Mouse (Mus musculus): ENCODE measurements around the gene Slc36a4.

Slc36a4 gene

DNA sequence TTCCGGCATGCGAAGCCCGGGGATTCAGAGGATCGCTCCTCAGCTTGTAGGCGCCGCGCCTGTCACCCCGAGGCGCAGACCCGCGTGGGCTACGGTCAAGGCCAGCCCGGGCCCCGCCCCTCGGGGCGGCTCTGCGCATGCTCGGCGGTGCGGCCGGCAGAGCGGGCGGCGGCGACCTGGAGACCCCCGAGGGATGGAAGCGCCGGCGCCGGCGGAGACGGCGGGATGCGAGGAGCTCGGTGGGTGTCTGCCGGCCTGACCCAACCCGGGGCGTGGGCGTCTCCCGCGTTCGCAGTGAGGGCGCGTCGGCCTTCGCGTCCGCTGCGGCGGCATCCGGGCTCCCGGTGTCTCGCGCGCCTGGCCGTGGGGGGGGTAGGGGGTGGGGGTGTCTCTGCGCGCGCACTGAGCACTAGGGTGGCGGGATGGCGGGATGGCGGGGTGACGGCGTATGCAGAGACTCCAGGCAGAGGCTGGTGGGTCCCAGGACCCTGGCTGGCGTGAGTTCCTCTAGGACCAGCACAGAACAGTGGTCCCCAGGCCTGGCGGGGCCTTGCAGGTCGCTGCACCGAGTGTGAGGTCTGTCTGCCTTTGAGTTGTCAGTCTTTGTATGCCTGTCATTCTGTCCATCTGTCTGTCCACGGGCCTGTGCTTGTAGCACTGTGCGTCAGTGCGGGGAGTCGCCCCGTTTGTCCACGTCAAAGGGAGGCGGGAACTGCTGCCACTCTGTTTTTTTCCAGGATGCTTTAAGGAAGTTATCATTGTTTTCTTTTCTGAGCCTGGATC, at the start of gene Slc36a4:
Slc36a4 (plus strand) TSS at position 140 of the 783 bp plus-strand sequence.
- peak; percentile 80 for DNase-seq (ENCODE audit: low spot score)

GRCm38 (mm10) chr9:15664606-15665005, 44.9 kb upstream of the Slc36a4 start:
- DNase-seq (ENCODE audit: low spot score), result no peak

DNA sequence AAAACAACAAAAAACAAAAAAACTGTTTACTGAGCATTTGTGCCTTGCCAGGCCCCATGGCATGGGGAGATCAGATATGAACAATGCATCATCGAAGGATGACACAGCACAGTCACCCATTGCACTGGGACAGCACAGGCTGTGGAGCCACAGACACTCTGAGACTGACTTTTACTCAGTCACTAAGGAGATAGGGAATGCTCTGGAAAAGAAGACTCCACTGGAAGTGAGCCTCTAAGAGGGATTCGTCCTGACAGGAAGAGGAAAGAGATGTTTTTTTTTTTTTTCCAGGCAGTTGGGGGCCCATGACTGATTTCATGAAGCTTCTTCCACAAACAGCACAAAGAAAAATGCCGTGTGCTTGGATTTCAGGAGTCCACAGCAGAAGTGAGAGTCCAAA, 40.1 kb upstream of the Slc36a4 start:
- no peak for DNase-seq (ENCODE audit: low spot score)

DNA sequence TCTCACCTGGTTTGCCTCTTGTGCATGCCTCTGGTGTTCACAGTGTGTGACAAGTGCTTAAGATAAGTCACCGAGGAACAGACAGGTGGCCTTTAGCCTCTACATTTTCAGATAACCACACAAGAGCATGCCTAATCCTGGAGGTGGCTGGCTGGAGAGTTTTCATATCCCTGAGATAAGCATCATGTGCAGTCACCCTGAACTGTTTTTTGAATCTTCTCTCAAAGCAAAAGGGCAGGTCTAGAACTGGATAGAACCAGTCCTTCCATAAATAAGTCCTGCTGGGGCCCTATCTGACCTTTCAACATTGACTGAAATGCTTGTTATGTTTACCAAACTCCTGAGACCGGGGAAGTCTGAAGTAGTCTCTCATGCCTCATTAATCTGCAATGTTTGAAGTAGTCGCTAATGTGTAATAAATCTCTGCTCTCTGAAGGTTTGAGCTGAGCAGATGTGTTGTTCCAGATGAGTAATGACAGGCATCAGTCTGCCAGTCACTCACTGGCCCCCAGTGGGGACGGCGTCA, 39.5 kb upstream of the Slc36a4 start:
- peak; percentile 53 for DNase-seq (ENCODE audit: low spot score)

- no peak for DNase-seq (ENCODE audit: low spot score)
Measured at GRCm38 (mm10) chr9:15672251-15672650, 37.3 kb upstream of the Slc36a4 start.

- DNase-seq (ENCODE audit: low spot score), result peak; percentile 82
Measured at GRCm38 (mm10) chr9:15681855-15682466, 27.6 kb upstream of the Slc36a4 start.

DNA sequence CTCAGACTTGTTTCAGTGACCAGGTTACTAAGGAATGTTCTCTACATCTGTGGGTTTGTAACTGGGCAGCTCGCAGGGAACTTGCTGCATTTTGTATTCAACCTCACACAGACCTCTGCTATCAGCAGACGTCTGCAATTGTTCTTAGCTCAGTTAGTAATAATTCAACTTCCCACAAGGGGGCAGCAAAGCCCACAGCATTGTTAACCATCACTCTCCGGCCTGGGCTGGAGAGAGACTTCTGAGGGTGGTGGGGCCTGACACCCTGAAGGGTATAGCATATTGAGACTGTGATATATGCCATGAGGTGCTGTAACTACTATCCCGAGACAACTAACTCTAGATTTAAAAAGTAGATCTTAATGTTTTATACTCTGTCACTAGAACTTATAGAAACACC, 24.3 kb upstream of the Slc36a4 start:
- peak; percentile 69 for DNase-seq (ENCODE audit: low spot score)

DNA sequence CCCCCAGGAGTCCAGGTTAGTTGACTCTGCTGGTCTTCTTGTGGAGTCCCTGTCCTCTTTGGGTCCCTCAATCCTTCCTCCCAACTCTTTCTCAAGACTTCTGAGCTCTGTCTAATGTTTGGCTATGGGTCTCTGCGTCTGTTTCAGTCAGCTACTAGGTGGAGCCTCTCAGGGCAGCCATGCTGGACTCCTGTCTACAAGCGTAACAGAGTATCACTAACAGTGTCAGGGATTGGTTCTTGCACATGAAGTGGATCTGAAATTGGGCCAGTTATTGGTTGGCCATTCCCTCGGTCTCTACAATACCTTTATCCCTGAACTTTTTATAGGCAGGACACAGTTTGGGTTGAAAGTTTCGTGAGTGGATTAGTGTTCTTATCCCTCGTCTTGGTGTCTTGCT, 22.2 kb upstream of the Slc36a4 start:
- DNase-seq (ENCODE audit: low spot score), result no peak

DNA sequence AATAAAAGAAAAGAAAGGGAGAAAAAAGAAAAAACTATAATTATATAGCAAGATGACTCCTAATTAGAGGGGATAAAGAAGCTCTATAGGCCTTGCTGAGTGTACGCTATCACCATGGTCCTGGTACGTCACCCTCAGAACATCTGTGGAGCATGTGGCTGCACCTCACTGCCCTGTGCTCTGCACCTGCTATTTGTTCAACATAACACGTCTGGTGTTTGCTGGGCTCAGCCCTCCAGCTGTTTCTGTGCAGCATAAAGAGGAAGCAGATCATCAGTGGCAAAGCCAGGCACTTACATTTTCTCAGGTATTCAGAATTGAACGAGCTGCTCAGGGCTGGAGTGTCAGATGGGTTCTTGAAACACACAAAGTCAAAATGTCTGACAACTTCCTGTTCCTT, 15.7 kb upstream of the Slc36a4 start:
- no peak for DNase-seq (ENCODE audit: low spot score)

DNA sequence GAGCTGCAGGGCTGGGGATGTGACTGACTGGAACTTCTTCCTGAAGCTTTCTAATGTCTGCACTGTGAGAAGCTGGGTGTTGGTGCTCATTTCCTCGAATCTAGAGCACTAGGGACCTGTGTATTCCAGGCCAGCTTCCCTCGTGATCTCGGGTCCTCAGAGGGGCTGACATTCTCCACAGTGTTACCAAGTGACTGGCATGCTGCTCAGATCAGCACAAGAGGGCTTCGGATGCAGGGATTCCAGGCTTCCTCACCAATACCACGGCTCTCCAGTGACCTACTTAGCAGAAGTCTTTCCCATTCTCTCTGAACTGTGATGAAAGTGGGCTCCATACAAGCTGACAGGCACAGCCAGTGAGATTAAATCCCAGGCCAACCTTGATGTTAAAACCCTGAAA, 14.5 kb upstream of the Slc36a4 start:
- no peak for DNase-seq (ENCODE audit: low spot score)

DNA sequence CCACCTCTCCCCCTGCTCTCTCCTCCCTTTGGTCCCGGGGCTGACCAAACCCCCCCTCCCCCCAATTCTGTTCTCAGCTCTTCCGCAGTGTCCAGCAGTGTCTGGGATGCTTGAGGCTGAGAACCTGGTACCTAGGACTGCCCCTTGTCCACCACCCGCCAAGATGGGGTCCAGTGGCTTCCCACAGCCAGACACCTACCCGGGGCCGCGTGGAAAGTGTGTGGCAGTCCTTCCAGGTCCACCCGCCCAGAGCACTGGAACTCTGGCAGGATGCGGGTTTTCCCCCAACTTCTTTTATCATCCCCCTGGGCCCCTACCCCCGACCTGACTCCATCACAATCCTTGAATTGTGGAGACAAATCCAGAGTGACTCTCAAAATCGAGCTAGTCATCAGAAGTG, 3.8 kb upstream of the Slc36a4 start:
- no peak for DNase-seq (ENCODE audit: low spot score)

GRCm38 (mm10) chr9:15708979-15709598, 449 bp upstream of the Slc36a4 start:
- peak; percentile 30 for DNase-seq (ENCODE audit: low spot score)

DNA sequence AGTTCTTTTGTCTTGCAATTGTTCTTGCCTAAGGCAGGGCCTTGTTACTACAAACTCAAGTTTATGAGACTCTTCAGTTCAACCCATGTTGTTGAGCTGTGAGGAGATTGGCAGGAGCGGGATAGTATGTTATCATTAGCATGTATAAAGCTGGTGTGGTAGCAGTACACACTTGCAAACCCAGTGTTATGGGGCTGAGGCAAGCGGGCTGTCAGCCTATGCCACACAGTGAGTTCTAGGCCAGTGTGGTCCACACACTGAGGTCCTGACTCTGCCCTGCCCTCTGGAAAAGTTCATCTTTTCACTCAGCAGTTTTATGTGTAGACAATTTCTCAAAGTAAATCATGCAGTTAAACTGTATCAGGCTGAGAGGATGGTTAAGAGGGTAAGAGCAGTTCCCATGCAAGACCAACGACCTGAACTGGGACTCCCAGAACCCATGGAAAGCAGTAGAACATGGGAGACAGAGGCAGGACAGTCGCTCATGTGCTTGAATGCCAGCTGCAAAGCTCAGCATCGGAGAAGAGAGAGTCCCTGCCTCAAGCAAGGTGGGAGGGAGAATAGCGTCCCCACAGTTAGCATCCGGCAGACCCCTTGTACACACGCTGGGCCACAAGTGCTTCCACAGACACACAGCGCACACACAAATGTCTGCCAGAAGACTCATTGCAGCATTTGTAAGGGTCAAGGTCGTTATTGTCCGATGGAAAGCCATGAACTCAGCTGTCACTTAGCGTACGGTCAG, 1.5 kb downstream of the Slc36a4 start:
- DNase-seq (ENCODE audit: low spot score), result no peak

DNA sequence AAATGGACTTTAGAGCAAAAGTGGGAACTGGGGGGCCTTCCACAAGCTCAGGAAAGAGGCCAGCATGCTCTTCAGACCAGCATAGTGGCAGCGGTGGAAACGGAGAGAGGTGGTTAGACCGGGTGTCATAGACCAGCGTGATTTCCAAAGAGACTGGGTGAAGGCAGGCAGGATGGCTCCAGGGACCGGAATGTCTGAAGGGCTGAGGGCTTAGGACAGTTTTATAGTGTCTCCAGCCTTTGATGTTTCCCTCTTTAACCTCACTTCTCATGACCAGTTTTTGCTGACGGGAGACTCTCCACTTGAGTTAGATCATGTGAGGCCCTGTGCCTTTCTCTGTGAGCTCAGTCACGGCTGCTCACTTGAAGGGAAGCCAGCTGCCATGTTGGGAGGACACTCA, 2.1 kb downstream of the Slc36a4 start:
- DNase-seq (ENCODE audit: low spot score), result no peak

- DNase-seq (ENCODE audit: low spot score), result no peak
Measured at GRCm38 (mm10) chr9:15714792-15715191, 5.3 kb downstream of the Slc36a4 start.

DNA sequence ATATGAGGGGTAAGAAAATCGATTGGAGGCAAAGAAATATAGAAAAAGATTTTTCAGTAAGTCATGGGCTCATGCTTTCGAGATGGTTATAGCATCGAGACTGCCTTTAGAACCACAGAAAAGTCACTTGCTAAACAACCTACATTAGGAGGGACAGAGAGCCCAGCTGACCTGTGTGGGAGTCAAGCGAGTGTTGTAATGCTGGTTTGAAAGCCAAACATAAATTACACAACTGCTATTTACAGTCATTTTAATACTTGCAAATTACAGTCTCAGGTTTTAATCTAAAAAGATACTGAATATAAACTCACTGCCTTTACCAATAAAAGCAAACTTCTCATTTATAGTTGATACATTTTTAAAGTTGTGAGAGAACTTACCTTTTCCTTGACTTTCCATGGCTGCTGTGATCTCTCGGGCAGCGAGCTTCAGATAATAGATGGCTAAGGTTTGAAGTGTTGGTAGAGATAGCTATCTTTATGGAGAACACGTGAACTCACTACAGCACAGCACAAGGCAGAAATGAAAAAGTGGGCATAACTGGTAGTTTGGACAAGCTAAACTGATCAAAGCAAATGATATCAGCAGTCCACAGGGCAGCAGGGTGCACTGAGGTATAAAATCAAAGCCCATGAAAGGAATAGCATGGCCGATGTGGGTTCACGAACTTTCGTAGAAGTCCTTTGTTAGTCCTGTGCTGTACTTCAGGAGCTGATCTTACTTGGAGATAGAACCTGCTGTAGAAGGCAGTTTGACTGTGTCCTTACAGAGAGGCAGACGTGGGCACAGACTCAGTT, 5.9 kb downstream of the Slc36a4 start:
- no peak for DNase-seq (ENCODE audit: low spot score)

GRCm38 (mm10) chr9:15717363-15717762, 7.8 kb downstream of the Slc36a4 start:
- DNase-seq (ENCODE audit: low spot score), result no peak

DNA sequence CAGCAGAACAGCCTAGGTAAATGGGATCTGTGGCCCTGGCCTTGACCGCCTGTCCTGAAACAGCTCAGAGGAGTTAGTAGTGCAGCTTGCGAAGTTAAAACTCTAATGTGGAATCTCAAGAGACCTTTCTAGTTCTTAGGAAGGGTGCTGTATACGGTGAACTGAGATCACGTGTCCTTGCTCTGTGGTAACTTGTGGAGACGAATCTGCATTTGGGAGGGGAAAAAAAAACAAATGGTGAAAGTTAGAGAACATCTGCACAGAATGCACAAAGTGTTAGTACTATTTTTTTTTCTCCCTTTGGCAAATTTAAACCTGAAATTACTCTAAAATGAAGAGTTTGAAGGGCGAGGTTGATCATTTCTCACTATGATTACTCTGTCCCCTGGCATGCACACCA, 8.8 kb downstream of the Slc36a4 start:
- DNase-seq (ENCODE audit: low spot score), result no peak

GRCm38 (mm10) chr9:15719594-15719993, 10.1 kb downstream of the Slc36a4 start:
- no peak for DNase-seq (ENCODE audit: low spot score)

DNA sequence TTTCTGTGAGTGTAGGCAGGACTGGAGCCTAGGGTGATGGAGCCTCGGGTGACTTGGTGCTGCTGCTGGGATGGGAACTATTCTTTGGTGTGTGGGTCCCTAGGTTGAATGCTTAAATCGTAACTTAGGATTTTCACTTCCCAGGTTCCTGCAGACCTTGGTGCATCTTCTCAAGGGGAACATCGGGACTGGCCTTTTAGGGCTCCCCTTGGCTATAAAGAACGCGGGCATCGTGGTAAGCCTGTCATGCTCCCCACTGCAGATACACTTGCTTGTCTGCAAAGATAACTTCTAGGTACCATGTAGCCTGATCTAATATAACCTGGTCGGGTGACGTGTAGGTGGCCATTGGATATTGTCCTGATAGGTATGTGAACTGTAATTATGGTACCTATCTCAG, 11.0 kb downstream of the Slc36a4 start:
- no peak for DNase-seq (ENCODE audit: low spot score)

GRCm38 (mm10) chr9:15721226-15721833, 11.8 kb downstream of the Slc36a4 start:
- DNase-seq (ENCODE audit: low spot score), result no peak

All from lung, postnatal 25 days (tissue).